Mouse (Mus musculus): Measurements from ENCODE around the gene Elavl4.

Elavl4 gene

DNA sequence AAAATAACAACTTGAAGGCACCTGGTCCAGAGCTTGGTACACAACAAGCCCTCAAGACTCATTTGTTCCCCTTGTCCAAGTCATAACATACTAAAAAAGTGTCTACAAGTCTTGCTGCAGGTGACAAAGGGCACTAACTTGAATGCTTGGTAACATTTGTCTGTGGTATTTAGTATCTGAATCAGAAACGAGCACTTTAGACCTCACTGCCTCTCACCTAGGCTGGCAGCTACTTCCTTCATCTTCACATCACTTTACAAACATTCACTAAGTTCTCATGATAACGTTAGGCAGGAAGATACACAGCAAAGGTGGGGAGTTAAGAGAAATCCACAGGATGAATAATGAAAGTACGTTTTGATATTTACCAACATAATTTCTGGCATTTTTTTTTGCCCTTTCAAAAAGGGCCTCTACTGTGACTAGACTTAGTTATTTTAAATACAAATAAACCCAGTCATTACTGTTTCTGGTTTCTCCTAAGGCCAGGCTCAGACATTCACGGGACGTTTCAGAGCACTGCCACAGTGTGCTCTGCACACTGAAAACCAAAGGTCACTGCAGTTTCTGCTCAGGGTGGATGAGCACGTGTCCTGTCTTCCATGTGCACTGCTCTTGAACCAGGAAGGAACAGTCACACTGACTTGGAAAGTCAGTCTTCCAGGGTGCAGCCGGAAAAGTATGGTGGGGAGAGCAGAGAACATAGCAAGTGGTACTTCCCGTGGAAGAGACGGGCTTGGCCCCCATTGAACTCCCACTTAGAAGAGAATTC is 84.7 kb downstream of the Elavl4 start:
- 79% methylated on average over 9 of the region's 9 CpGs for WGBS

- 56% methylated on average over 8 of the region's 8 CpGs for WGBS
Observed at GRCm38 (mm10) chr4:110264345-110264943, 87.3 kb downstream of the Elavl4 start.

DNA sequence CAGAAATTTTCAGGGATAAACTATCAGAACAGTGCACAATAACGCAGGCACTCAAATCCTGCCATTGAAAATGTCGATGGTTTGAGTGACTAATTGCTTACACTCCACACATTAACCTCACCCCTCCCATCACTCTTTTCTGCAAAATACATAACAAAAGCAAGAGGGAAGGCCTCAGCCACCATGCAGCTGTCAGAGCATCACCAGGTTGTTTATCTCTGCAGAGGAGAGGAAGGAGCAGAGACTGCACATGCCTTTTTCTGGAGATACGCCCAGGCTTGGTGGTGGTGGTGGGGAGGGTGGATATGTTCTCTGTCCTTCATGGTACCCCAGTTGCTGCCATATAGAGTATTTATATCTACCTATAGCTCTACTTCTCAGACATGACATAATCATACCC is 94.3 kb downstream of the Elavl4 start:
- WGBS = 46% methylated on average over 3 of the region's 3 CpGs

- 82% methylated on average over 4 of the region's 4 CpGs for WGBS
Observed at GRCm38 (mm10) chr4:110255617-110256016, 96.1 kb downstream of the Elavl4 start.

DNA sequence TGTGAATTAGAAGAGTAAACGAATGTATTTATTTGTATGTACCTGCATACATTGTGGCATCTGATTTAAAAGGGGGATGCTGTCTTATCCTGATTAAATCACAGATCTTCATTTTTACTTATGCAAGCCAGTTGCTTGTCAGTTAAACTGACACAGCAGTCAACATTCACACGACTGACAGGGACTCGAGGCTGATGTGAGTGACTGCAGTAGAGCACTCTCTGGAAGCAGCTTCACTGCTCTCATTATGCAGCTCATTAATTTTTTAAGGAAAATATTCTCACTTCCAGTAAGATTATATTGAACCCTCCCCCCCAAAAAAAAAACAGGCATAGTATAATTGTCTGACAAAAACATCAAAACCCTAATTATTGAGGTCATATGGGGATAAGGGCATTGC is 101.7 kb downstream of the Elavl4 start:
- 51% methylated on average over 3 of the region's 3 CpGs for WGBS

- WGBS = 81% methylated on average over 1 of the region's 1 CpGs
Observed at GRCm38 (mm10) chr4:110234554-110234953, 117.2 kb downstream of the Elavl4 start.

DNA sequence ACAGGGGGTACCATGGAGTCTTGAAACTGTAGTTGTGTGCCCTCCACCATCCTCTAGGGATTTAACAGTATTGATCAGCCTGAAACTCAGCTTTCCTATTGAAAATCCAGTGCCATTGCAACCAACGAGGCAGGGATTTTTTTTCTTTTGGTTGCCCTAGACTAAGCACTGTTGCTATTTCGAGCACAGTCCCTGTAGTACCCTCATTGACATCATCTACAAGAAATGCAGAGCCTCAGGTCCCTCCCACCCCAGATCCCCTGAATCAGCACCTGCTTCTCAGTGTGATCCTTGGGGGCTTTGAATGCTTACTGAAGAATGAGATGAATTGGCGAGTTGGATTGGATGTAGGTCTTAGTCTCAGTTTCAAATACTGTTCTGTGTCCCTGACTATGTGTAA is 119.4 kb downstream of the Elavl4 start:
- WGBS = 70% methylated on average over 3 of the region's 3 CpGs

GRCm38 (mm10) chr4:110231799-110232198 is 119.9 kb downstream of the Elavl4 start:
- 78% methylated on average over 4 of the region's 4 CpGs for WGBS

DNA sequence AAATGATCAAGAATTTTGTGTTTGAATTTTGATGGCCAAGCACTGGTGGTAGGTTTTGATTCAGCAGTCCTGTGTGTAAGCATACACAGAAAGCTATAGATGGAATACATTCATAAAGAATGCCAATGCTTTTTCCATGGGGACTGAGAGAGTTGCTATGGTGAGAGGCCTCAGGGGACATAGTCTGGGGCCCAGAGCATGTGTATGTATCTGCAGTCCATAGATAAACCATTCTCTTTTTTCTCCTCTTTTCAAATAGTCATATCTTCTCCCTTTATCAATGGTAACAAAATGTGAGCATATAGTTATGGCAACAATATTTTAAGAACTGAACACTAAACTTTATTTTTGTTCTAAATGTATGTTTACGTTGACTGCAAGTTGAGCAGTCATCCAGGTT is 122.1 kb downstream of the Elavl4 start:
- 71% methylated on average over 1 of the region's 1 CpGs for WGBS

DNA sequence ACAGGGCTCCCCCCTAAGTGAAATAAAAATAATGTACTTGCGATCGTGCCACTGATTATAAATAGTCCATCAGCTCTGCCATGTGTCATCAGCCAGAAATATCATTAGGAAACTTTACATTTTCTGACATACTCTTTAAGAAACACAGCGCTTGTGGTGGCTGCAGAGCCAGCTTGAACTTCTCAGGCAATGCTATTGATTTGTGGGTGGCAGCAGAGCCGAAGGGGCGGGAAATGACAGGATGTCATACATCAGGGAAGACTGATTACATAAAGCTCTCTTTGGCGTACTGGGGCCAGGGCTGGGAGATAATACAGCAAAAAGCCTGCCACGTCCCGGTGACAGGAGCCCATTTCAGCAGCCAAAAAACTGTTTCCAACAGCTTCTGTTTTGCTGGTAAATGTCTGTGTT is 124.1 kb downstream of the Elavl4 start:
- WGBS = 42% methylated on average over 8 of the region's 8 CpGs

DNA sequence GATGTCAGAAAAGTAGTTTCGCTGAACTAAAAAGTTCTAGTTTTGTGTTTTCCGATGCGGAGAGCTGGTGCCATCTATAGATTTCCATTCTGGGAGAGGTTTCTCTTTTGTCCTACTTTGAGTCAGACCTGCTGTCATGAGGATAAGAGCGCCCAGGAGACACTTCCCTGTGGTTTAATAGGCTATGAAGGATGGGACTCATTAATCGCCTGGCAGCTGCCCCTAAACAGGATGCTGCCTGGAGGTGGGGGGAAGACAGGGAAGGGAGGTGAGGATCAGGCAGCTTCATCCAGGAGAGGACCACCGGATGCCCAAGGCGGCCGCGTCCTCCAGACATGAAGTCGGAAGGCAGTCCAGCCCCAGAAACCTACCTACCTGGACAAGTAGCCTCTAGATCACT is 126.2 kb downstream of the Elavl4 start:
- 70% methylated on average over 10 of the region's 10 CpGs for WGBS

DNA sequence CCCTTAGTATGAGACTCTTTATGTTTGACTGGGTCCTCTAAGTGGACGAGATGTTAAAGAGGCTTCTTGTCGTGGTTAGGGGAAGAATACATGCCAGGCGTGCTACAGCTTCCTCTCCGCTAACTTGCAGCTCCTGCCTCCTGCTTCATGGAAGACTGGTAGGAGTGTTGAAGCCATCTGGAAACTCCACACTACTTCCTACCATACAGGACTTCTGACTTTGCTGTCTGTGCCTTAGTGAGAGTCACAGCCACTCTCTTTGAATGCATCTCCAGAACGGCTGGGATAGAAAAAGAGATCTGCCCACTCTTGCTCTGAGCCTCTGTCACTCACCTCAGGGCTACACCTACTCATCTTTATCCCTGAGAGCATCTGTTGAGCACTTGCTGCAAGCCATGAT is 132.9 kb downstream of the Elavl4 start:
- 53% methylated on average over 5 of the region's 5 CpGs for WGBS

DNA sequence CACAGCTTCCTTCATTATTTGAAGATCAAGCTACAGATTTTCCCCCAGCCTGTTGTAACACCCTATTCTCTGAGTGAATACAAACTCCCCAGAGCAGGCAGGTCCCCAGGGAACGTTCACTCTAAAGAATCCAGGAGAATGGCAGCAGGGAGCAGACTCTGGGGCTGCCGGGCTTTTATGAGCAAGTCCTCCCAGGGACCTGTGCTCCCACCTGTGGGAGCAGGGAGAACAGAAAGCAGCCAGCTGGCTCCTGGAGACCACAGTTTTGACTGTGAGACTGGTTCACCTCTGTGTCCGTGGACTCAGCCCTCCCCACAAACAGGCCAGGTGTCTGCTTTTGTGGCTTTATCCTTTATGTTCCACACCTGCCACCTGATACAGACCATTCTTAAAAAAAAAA is 134.2 kb downstream of the Elavl4 start:
- 50% methylated on average over 3 of the region's 3 CpGs for WGBS

GRCm38 (mm10) chr4:110214543-110214942 is 137.2 kb downstream of the Elavl4 start:
- 59% methylated on average over 6 of the region's 6 CpGs for WGBS

DNA sequence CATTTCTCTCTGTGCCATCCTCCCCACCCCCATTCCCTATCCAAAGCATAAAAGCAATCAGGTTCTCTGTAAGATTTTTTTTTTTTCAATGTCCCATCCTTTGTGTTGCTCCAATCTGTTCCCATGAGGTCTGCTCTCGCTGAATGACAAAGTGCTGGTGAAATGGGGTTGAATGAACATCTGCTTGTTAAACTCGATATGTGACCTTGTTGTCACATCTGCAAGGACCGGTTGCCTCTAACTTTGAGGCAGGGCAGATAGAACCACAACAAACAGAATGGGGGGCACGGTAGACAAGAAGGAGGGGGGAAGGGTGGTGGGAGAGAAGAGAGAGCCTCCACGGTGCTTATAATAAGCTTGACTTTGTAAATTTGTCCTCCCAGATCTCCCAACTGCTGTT is 138.0 kb downstream of the Elavl4 start:
- 42% methylated on average over 5 of the region's 5 CpGs for WGBS

DNA sequence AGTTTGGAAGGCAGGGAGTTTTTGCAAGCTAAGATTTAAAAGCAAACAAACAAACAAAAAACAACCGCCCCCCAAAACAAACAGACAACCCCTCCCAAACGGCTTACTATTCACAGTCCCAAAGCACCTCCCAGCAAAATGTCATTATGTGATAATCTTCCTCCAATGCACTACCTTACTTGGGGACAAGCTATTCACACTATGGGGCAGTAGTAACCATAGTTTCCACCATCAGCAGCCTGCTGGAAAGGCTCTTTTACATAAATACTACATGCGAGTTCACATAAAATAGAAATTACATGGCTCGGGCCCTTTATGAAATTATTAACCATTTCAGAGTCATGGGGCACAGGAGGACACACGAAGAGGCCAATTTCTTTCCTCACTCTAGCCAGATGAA is 141.5 kb downstream of the Elavl4 start:
- 61% methylated on average over 5 of the region's 5 CpGs for WGBS

GRCm38 (mm10) chr4:110209613-110210012 is 142.1 kb downstream of the Elavl4 start:
- WGBS = 60% methylated on average over 5 of the region's 5 CpGs

DNA sequence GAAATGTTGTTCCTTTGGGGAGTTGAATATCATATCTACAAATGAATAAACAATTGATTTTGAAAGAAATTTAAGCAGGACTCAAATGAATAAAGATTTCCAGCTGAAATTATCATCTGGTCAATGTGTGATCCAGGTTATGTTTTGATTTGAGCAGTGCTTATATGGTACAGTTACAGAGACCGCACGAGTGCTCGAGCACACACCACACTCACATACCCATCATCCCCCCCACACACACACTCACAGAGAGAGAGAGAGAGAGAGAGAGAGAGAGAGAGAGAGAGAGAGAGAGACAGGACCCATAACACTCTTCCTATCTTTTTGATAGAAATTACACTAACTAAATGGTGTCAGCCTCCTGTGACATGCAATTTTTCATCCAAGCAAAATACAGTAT is 150.0 kb downstream of the Elavl4 start:
- WGBS = 47% methylated on average over 3 of the region's 3 CpGs

- WGBS = 52% methylated on average over 5 of the region's 5 CpGs
Observed at GRCm38 (mm10) chr4:110199897-110200296, 151.8 kb downstream of the Elavl4 start.

DNA sequence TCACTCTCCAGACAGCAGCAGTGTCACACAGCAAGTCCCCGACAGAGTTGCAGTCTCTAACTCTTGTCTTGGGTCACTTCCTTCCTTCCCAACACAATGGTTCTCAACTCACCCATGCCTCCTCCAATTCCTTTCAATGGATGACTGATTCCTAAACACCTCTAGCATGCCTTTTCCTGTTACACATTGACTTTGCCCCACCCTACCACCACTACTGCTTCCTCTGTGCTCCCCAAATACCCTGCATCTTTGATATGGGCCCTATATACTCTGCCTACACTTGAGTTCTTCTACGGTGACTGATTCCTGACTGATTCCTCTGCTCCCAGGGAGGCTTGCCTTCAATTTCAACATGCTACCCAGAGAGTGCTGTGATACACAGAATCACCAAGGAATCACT is 153.1 kb downstream of the Elavl4 start:
- 70% methylated on average over 2 of the region's 2 CpGs for WGBS

GRCm38 (mm10) chr4:110177263-110177662 is 174.4 kb downstream of the Elavl4 start:
- WGBS = 88% methylated on average over 2 of the region's 2 CpGs

DNA sequence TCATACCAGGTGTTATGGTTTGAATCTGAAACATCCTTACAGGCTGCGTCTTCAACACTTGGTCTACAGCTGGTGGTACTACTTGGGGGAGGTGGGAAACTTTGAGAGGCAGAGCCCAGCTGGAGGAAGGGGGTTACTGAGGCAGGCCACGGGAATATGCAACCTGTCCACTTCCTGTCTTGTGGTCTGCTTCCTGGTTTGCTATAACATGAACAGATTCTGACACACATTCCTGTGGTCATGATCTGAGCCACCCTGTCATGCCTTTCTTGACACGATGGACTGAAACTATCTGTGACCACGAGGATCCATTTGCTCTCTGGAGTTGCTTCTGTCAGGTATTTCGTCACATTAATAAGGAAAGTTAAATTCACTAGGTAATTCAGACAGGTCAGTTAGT is 179.7 kb downstream of the Elavl4 start:
- WGBS = 81% methylated on average over 5 of the region's 5 CpGs

DNA sequence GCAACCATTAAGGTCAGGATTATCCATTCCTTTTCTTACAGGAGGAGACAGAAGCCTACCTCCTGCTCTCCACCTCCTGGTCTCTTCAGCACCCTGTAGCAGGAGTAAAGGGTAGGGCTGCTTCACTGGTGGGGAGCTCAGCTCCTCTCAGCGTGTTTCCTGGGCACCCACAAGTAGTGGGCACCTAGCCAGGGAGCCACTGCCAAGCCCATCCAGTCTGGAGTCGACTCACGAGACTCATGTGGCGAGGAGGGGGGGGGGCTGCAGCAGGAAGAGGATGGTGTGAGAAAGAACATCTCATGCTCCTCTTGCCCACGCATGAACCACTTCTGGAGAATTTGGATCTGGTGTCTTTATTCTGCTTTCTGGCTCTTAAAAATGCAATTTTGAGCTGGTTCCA is 186.5 kb downstream of the Elavl4 start:
- 41% methylated on average over 5 of the region's 5 CpGs for WGBS

- 82% methylated on average over 3 of the region's 3 CpGs for WGBS
Observed at GRCm38 (mm10) chr4:110161600-110161999, 190.1 kb downstream of the Elavl4 start.

Data from cerebral cortex, adult 2 months (tissue).